Mouse (Mus musculus): Measurements from ENCODE around the gene Sema3f.
A peak's percentile ranks its signal among the peaks of the same experiment; 100 is the strongest.

Gene Sema3f

DNA sequence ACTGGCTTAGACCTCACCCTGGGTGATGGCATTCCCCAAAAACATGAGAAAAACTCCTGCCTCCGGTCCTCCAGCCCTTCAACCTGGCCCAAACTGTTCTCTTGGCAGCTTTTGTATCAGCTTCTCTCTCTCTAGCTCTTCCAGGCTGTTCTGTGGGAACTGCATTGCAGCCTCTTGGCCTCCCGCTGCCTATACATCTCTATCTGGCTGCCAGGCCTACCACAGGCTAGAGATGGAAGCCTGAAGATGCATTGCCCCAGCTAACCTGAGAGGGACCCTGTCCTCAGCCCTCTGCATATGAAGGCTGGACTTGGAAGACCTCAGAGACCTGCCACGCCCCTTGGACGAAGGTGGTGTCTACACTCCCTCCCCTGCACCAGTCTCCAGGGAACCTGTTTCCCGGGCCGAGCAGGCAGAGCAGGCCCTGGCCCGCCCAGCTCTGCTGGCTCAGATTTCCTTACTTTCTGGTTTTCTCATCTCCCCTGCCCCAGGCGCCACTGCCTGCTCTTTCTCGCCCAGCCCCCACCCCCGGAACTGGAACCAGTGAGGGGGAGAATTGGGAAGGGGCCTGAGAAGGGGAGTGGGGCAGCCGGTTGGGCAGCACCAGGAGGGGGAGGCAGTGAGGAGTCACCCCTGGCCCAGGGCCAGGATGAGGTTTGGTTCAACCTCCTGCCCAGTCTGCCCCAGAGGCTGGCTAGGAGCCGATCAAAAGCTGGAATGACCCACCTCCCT lies 4.1 kb upstream of the Sema3f start:
- no peak for DNase-seq (ENCODE audit: low spot score)

DNA sequence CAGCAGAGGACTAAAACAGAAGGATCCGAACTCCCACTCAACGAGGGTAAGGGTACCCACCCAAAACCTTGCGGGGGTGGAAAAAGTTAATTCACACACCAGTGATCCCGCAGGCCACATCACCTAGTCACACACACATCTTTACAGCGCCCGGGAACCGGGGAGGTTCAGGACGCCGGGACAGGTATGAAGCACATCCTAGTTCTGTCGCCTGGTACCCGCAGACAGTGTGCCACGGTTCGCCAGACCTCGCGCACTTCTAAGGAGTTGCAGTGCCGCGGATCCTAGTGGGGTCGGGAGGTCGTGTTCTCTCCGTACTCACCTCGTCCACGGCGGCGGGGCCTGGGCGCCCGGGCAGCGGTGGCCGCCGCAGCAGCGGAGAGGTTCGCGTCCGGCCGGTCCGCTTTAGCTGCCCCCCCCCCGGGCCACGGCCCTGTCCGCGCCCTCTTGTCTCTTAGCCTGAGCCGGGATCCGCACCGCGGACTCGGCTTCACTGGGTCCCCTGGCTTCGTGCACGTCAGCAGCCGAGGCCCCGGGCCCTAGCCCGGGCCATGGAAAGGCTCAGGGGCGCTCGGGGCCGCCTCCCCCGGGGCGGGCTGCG lies 1.1 kb downstream of the Sema3f start:
- no peak for DNase-seq (ENCODE audit: low spot score)

DNA sequence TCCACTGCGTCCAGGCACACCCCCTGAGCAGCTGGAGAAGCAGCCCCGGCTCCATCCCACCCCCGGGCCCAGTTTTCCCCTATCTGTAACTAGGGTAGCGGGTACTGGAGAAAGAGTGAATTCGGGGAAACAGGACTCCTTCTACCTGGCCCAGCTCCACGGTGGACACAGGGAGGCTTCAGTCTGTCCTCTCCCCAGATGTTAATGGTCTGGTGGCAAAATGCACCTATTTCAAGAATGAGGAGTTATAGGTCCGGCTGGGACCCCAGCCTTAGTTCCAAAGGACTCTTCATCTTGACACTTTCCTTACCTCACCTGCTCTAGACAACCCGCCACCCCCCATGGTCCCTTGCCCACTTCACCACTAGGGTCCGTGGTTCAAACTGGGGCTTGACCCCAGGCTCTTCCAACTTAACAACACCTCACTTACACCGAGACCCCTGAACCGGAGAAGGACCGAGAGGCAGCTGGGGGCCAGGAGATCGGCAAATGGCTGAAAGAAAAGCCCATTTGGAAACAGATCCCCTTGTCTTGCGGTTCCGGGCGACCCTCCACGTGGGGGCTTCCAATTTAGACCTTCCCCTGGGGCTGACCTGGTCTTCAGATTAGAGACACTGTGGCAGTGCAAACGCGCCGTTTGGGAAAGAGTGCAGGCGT lies 1.7 kb downstream of the Sema3f start:
- DNase-seq (ENCODE audit: low spot score), result no peak

DNA sequence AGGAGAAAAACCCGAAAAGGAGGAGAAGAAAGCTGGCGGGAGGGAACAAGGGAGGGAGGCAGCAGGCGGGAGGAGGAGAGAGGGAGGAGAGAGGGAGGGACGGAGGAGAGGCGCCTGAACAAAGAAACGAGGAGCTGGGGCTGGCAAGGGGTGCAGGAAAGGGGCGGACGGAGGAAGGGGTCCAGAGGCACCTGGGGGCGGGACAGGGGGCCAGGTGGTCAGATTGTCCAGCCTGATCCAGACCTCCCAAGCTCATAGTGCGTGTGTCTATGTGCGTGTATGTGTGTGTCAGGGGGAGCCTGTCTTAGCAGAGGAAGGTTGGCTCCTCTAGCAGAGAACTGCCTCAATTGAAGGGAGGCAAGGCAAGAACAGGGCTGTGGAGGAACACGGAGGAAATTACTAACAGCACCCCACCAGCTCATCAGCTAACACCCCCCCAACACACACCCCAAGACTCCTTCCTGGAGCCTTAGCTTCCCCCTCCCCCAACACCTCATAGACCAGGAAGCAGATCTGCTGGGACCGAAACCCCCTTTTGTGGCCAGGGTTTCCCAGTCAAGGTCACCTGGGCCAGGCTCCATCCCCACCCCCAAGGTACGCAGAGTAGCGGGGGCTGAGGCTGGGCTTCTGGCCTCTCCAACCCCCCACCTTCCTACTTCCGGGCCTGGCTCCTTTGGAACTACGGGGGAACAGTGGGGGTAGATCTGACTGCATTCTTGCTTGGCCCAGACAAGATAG lies 2.4 kb downstream of the Sema3f start:
- no peak for DNase-seq (ENCODE audit: low spot score)

DNA sequence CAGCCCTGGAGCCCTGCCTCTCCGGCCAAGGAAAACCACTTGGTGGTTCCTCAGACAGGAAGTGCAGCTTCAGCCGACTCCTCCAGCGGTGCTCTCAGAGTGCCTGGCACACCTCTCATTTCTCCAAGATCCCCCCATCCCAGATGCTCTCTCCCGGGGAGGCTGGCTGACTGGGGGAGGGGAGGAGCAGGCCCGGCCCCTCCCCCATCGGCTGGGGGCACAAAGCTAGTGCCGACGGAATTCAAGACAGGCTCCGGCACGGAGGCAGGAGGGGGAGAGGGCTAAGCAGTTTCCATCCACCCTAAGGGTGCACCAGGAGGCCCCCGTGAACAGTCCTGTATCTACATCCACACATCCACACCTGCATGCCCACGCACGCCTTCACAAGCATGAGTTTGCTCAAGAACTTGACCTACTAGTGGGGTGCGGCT lies 3.5 kb downstream of the Sema3f start:
- DNase-seq (ENCODE audit: low spot score), result no peak

DNA sequence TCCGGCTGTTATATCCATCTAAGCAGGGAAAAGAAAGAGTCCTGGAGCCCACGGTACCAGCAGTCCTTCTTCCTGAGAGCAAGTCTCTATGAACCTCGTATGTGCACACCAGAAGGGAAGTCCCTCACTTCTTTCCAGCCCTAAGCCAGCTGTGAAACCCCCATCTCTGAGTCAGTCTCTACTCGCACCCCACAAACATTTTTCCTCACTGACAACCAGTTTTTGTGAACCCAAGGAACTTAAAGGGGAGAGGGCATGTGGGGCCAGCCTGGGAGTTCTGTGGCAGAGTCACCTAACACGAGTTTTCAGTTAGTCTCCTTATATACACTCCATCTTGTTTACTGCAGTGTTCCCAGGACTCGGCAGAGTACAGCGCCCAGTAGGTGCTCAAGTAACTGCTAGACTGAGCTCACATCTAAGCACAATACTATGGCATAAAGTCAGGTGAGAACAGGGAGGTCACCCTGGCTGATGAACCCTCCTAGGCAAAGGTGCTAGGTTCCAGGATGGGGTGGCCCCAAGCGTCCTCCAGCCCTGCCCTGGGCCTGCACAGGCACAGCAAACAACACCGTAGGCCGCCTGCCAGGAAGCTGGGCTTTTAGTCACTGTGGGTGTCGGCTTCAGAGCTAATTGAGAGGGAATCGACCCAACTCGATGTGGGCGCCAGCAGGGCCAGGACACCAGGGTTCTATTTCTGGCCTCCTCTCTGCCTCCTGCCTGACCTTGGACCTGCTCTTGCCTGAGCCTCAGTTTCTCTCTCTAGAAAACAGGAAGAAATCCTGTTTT lies 6.7 kb downstream of the Sema3f start:
- DNase-seq (ENCODE audit: low spot score), result no peak

DNA sequence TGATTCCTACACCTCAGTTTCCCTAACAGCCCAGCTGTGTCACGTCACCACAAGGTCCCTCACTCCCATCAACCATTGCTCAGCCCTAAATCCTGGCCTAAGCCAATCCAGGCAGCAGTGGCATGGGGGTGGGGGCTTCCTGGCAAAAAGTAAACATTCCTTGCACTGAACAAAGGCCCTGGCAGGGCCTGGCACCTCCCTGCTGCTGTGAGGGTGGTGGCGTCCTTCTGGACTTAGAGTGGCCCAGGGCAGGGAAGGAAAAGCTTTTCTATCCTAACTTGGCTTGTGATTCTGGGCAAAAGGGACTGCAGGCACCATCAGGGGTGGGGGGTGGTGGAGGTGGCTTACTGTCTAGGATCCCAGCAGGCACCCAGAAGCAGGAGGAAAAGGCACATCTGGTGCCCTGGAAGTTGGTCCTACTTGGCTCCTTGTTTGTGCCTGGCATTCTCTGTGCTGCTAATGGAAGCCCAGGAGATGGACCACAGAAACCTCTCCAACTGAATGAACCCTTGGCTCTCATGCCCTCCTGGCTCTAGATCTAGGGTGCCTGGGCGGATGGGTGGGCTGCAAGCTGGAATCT lies 7.6 kb downstream of the Sema3f start:
- DNase-seq (ENCODE audit: low spot score), result no peak

DNA sequence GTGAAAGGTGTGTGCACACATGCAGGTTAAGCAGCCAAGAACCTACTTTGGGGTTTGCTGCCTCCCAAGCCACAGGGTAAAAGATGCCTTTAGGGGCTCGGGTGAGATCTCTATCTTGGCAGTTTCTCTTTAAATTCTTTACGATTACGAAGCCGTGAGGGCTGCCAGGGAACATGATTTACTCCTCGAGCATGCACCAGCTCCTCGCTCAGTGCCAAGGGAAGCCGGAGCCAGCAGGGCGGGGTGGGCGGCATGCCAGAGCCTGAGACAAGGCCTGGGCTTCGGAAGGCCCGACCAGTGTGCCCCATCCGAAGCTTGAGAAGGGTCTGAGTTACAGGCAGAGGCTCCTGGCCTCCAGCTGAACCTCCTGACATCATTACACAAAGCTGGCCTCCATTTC lies 8.7 kb downstream of the Sema3f start:
- peak; percentile 58 for DNase-seq (ENCODE audit: low spot score)

DNA sequence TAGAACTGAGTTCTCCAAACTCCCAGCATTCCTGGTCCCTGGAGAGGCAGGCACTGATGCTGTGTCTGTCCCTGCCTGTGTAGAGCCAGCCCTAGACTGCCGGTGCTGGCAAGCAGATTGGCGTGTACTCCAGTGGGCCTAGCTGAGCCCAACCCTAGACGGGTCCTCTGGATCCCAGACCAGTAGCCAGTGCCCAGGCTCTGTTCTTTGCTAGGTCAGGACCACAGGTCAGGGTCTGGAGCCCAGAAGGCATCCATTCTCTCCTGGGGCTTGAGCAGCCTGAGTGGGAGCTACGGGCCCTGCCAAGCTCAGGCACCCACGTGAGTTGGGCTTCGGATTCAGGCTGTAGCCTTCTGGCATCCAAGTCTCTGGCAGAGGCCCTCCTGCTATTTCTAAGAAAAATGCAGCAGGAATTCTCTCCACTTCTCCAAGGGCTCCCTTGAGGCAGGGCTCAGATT lies 10.1 kb downstream of the Sema3f start:
- peak; percentile 36 for DNase-seq (ENCODE audit: low spot score)

DNA sequence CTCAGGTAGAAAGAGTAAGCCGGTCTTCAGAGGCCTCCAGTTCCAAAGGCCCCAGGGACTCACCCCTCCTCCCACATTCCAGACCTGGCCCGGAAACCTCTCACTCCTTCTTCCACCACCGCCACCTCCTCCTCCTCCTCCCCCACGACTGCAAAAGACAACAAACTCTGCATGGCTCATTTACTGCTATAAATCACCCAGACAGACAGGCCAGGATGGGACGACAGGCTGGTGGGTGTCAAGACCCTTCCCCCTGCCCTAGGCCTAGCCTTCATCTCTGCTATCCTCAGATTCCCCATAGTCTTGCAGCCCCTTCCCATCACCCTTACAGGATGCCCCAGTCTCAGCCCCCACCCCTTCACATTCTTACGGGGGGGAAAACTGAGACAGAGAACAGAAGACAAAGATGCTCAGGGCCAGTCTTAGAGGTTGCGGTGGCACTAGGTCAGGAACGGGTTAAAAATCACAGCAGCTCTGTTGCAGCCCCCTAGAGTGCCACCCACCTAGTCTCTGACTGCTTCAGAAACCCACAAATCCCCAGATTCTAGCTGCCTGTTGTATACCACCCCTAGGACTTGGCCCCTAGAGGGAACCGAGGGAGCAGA lies 10.8 kb downstream of the Sema3f start:
- no peak for DNase-seq (ENCODE audit: low spot score)

DNA sequence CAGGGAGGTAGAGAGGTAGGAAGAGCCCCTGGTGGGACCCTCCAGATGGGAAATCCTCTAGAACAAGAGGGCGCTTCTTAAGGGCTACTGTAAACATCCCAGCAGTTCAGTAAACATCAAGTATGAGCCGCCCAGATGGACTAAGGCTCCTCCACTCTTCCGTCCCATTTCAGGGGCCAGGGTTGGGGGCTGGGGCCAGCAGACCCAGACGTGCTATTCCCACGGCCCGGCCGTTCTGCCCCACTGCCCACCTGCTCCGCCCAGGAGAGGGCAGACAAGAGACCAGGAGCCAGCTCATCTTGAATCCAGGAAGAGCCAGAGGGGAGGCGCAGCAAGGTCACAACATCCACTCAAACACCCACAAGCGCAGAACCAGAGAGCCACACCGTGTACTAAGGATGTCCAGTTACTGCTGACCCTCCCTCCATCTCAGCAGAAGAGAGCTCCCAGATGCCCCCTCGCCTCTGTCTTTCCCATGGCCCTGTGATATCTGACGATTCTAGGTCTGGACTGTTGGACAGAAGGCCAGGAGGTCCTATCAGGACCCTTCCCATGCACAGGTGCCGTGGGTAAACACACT lies 11.6 kb downstream of the Sema3f start:
- no peak for DNase-seq (ENCODE audit: low spot score)

DNA sequence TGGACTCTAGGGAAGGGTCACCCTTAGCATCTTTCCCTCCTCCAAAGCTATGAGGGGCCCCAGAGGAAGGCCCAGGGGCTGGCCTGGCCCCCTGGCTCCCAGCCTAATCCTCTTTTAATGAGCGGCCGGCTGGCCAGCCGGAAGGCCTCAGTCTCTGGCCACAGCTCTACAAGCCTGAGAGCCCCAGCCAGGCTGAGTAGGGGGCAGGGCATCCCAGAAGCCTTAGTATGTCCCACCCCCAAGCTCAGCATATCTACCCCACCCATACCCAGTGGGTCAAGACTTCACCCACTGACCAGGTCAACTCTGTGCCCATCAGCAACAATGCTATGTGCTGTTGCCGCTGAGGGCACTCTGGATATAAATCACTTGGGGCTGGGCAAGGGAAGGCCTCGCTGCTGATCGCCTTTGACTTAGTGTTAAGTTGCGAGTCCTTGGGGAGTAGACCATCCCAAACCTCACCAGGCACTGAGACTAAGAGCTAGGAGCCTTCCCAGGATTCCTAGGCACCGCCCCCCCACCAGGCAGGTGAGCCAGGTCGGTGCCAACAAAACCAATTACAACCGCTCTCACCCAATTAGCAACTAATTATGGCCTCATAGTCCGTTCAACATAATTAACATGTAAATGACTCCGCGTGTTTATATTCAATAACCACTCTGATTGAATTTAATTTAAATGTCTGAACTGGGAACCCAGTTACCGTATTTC lies 12.3 kb downstream of the Sema3f start:
- no peak for DNase-seq (ENCODE audit: low spot score)

DNA sequence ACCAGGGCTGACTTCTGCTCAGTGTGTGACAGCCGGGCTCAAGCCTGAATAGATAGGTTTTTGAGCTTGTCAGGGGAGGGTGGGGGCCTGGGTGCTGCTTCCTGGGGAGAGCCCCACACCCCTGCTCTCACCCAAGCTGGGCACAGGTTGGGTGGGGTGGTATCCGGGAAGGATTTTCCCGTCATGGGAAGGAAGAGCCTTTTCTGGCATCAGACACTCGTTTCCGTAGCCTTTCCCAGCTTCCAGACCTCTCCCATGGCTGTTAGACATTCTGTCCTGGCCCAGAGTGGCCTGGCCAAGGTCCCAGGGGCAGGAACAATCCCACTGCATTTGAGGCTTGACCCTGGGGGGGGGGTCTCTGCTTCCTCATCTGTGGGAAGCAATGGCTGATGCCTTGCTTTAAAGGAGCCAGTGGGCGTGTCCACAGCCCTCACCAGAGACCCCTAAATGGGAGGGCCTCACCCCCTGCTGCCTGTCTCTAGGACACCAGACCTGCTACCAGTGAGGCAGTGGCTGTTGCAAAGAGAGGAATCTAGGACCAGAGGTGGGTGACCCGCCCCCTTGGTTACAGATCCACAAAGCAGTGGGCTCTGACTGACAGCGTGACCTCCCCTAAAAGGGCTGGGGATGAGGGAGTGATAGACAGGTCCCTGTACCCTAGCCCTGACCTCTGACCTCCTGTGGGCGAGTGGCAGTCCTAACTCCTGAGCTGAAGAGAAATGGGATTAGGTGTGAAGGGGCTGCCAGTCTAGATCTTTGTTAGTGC lies 13.2 kb downstream of the Sema3f start:
- no peak for DNase-seq (ENCODE audit: low spot score)

DNA sequence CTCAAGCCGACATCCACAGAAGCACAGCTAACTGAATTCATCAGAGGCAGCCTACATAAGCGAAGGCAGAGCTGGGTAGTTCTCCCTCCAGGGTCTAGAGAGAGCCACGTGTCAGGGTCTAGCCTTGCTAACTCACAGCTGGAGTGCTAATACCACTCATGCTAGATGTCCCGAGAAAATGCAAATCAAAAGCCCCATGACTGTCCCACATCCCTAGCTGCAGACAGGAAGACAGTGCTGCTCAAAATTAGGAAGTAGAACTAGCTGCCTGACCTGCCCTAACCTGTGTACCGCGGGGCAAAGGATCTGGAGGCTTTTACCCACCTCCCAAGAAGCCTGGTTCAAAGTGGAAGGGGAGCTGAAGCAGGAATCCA lies 14.2 kb downstream of the Sema3f start:
- DNase-seq (ENCODE audit: low spot score), result no peak

DNA sequence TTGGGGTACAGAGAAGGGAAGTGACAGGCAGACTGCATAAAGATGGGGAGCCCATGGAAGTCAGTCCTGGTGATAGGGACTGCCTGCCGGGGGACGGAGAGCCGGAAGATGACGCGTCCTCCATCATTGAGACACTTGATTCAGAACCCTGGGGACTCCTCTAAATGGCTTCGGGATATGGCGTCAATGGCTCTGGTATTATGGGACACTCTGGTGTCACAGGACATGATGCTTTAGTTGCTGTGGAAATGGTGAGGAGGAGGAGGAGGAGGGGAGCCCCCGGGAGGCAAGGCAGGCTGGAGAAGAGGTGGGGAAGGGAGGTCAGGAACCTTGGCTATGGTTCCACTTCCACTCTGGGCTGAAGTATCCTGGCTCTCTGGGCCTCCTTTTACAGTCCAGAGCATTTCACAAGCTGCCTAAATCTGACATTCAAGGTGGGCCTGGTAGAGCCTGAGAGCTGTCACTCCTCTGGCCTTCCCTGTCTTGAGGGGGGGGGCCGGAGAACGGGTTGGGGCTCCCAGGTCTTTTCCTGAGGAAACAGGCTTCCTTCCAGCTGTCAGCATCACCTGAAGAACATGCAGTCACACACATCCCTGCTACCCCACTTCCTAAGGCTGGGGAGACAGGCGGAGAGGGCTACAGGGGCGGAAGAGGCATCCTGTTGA lies 14.7 kb downstream of the Sema3f start:
- DNase-seq (ENCODE audit: low spot score), result no peak

DNA sequence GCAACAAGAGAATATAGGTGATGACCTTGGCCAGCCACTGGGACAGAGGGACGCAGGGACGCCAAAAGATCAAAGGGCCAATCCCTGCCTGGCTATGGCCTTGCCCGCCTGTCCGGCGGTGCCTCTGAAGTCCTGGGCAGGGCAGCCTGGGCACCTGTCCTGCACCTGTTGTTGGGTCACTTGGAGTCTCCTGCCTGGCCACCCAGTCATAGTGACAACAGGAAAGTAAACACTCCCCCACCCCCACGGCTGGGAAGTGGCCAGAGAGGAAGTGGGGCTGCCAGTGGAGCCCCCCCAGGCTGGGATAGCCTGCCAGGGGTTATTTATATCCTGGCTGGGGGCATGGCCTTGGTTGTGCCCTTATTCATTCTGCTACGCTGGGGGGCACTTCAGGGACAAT lies 15.6 kb downstream of the Sema3f start:
- no peak for DNase-seq (ENCODE audit: low spot score)

DNA sequence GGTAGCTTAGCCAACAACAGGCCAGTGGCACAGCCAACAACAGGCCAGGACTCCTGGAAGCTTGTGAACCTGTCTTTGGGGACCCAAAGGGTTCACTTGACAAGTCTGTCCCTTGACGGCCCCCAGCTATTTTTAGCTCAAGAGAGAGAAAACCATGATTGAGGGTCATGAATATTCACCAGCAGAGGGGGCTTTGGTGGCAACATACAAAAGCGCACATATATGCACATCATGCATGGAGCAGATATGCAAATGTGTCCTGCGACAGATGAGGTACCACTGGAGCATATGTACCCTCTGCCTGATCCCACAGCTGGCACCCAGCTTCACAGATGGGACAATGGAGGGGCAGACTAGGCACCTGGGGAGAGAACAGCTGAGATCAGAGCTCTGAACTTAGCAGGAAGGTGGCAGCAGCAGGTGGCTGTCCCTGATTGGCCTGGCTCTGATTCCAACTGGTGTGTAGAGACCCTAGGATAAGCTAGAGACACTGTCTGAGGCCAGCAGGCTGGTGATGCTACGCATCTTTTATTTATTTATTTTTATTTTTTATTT lies 16.8 kb downstream of the Sema3f start:
- no peak for DNase-seq (ENCODE audit: low spot score)

DNA sequence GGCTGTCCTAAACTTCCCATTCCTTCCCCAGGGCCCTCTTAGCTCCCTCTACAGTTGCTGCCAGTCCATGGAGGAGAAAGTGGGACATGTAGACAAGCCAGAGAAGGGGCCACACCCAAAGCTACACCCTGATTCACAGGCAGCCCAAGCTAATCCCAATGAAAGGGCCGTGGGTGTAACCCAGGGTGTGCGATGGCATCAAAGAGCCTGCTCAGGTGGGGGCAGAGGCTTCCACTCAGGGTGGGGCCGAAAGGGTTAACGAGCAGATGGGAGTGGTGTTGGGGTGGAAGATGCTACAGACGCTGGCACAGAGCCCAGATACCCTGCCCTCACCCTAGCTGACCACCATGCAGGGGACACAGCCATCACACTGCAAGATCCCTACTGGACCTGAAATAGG lies 17.5 kb downstream of the Sema3f start:
- no peak for DNase-seq (ENCODE audit: low spot score)
